ENCODE assay signal across 8 mouse cellular contexts in genomic region chr7:44350957-44351711, GRCm38 (mm10). TPM values are rescaled to one million over a fixed set of nuclear protein-coding genes. Genes with fewer than 3 reads are reported as not detected.
DNase-seq lines count a peak whose midpoint lies in the region; ATAC-seq and TF ChIP-seq lines count a peak whose summit lies in the region.

No protein-coding gene starts in this region.

- peaks cover 9% of the 10 kb centered on the region for H3K4me1 ChIP-seq in G1E (ENCODE audit: insufficient read depth, low read depth, low read length)
- H3K4me1 ChIP-seq in forebrain, embryonic 14.5 days (ENCODE audit: control insufficient read depth, insufficient read depth, low read length), result peaks cover 7% of the 10 kb centered on the region
- H3K4me1 ChIP-seq in lung, embryonic 14.5 days (ENCODE audit: insufficient read depth), result no peaks in the 10 kb centered on the region

- no peaks in the 10 kb centered on the region for H3K36me3 ChIP-seq in G1E (replicated peaks)
- H3K36me3 ChIP-seq in forebrain, embryonic 14.5 days (ENCODE audit: control insufficient read depth, insufficient read depth, low read length), result peaks cover 26% of the 10 kb centered on the region
- H3K36me3 ChIP-seq in lung, embryonic 14.5 days (ENCODE audit: insufficient read depth), result no peaks in the 10 kb centered on the region

- H3K4me3 ChIP-seq in G1E (ENCODE audit: low read depth, low read length), result no peak overlapping the region
- peak overlapping the region; percentile 11; the same call in 1 of the 2 replicates for H3K4me3 ChIP-seq in forebrain, embryonic 14.5 days (ENCODE audit: low read depth, low read length)
- H3K4me3 ChIP-seq in lung, embryonic 14.5 days (ENCODE audit: low read depth, low read length), result peak overlapping the region; percentile 18

- 0 out of 2 replicates have a peak, but pooled peaks have one; percentile 34 for ATAC-seq in G1E (ENCODE audit: extremely low read depth, insufficient number of reproducible peaks, low FRiP score, poor library complexity, severe bottlenecking)
- peak; percentile 68 for ATAC-seq in forebrain, embryonic 14.5 days
- peak; percentile 66 for ATAC-seq in lung, embryonic 14.5 days (ENCODE audit: insufficient read depth)
- ATAC-seq in neutrophil, adult 5-6 weeks (ENCODE audit: extremely low read depth, insufficient number of reproducible peaks, low FRiP score, poor library complexity, severe bottlenecking), result peak; percentile 63

- WGBS in forebrain, embryonic 14.5 days, result 2% methylated on average over 25 of the region's 25 CpGs
- whole genome bisulfite sequencing in lung, embryonic 14.5 days, result 1% methylated on average over 25 of the region's 25 CpGs

- peak; percentile 58; the same call in 1 of the 2 replicates for TF ChIP-seq CTCF in G1E (IDR thresholded peaks at IDR 0.05; ENCODE audit: low read depth, low read length)
- TF ChIP-seq CTCF in lung, embryonic 14.5 days (IDR thresholded peaks at IDR 0.05; ENCODE audit: low read depth), result peak; percentile 94

- H3K27me3 ChIP-seq in G1E (ENCODE audit: insufficient read depth, low read length), result peaks cover 24% of the 10 kb centered on the region
- H3K27me3 ChIP-seq in forebrain, embryonic 14.5 days (replicated peaks; ENCODE audit: control insufficient read depth, insufficient read depth, low read length), result peaks cover 59% of the 10 kb centered on the region
- H3K27me3 ChIP-seq in lung, embryonic 14.5 days (ENCODE audit: insufficient read depth, low read length), result peaks cover 58% of the 10 kb centered on the region

- DNase-seq in G1E (ENCODE audit: low spot score), result peak; percentile 74
- DNase-seq in c-Kit-positive CD71-positive TER-119-positive erythroid progenitor cells, embryonic 14.5 days (ENCODE audit: low spot score), result peak; percentile 77
- peak; percentile 96 for DNase-seq in forebrain, embryonic 14.5 days (ENCODE audit: low spot score)
- peak; percentile 67 to 73 for DNase-seq in heart, postnatal 36 days
- DNase-seq in layer of hippocampus, adult 11-12 months (ENCODE audit: low spot score), result peak; percentile 90
- DNase-seq in lung, embryonic 14.5 days, result peak; percentile 96
- DNase-seq in testis, postnatal 14 days (ENCODE audit: low spot score), result peak; percentile 76

- H3K4me2 ChIP-seq in forebrain, embryonic 14.5 days (ENCODE audit: low read length), result peak overlapping the region; percentile 52
- H3K4me2 ChIP-seq in lung, embryonic 14.5 days, result peak overlapping the region; percentile 55

- H3K27ac ChIP-seq in forebrain, embryonic 14.5 days (ENCODE audit: low read depth, low read length), result no peak overlapping the region
- peak overlapping the region; percentile 27; the same call in 1 of the 2 replicates for H3K27ac ChIP-seq in lung, embryonic 14.5 days (ENCODE audit: low read depth)

- intact Hi-C loops in heart, postnatal 36 days (cut with DNase I), result loop anchor here (1.0 to 10.0 kb wide), 2 partner anchors 46 to 89 kb away; partner anchors contain the start of gene Clec11a

- peaks cover 11% of the 10 kb centered on the region for H3K9me3 ChIP-seq in G1E (replicated peaks)
- H3K9me3 ChIP-seq in forebrain, embryonic 14.5 days (replicated peaks; ENCODE audit: control insufficient read depth, low read length), result no peaks in the 10 kb centered on the region
- no peaks in the 10 kb centered on the region for H3K9me3 ChIP-seq in lung, embryonic 14.5 days (ENCODE audit: low read depth, low read length)

- H3K9ac ChIP-seq in forebrain, embryonic 14.5 days (ENCODE audit: low read length), result peak overlapping the region; percentile 48
- peak overlapping the region; percentile 4; the same call in 1 of the 2 replicates for H3K9ac ChIP-seq in lung, embryonic 14.5 days

RNA-seq across cellular contexts. Expression of gene Syt3, which starts 32.8 kb away (rescaled TPM):
- not detected in 2 replicates for total RNA-seq in G1E (2014; fragmentation: Nextera tagmentation)
- total RNA-seq in G1E (2017), result not detected in 2 replicates
- polyA plus RNA-seq in G1E (2012), result 0.02 TPM in 1 of 2 replicates, not detected in the other
- polyA plus RNA-seq in forebrain, embryonic 14.5 days (2014; fragmentation: Nextera tagmentation; extraction: Ambion mirVana), result 19.0 and 25.3 TPM in 2 replicates
- 1 to 10 TPM; 1.7 to 3.4 TPM for total RNA-seq in heart, postnatal 36 days (2021)
- polyA plus RNA-seq in lung, embryonic 14.5 days (2014; fragmentation: Nextera tagmentation; extraction: Ambion mirVana), result 2.0 and 2.9 TPM in 2 replicates
- total RNA-seq in neutrophil, adult 5-6 weeks (2017), result not detected in 2 replicates

RNA-seq across cellular contexts. Expression of gene 1700008O03Rik, which starts 34.5 kb away (rescaled TPM):
- total RNA-seq in G1E (2014; fragmentation: Nextera tagmentation) (2.5 TPM in 1 of 2 replicates, not detected in the other), G1E (2017) (0.11 and 0.41 TPM in 2 replicates)
- polyA plus RNA-seq in G1E (2012), result 0.49 and 0.61 TPM in 2 replicates
- polyA plus RNA-seq in forebrain, embryonic 14.5 days (2014; fragmentation: Nextera tagmentation; extraction: Ambion mirVana), result 0.63 and 0.86 TPM in 2 replicates
- under 1 TPM in 1 of 2 experiments, not detected in 1; 0.68 TPM for total RNA-seq in heart, postnatal 36 days (2021)
- 0.71 and 1.2 TPM in 2 replicates for polyA plus RNA-seq in lung, embryonic 14.5 days (2014; fragmentation: Nextera tagmentation; extraction: Ambion mirVana)
- not detected in 2 replicates for total RNA-seq in neutrophil, adult 5-6 weeks (2017)

RNA-seq across cellular contexts. Expression of gene Shank1, which starts 41.1 kb away (rescaled TPM):
- total RNA-seq in G1E (2014; fragmentation: Nextera tagmentation) (0.08 TPM in 1 of 2 replicates, not detected in the other), G1E (2017) (under 0.01 and 0.11 TPM in 2 replicates)
- 0.13 and 0.20 TPM in 2 replicates for polyA plus RNA-seq in G1E (2012)
- 9.5 and 15.1 TPM in 2 replicates for polyA plus RNA-seq in forebrain, embryonic 14.5 days (2014; fragmentation: Nextera tagmentation; extraction: Ambion mirVana)
- total RNA-seq in heart, postnatal 36 days (2021), result 1 to 10 TPM in 1 of 2 experiments, under 1 TPM in 1; 1.00 to 1.5 TPM
- 1.3 and 1.6 TPM in 2 replicates for polyA plus RNA-seq in lung, embryonic 14.5 days (2014; fragmentation: Nextera tagmentation; extraction: Ambion mirVana)
- total RNA-seq in neutrophil, adult 5-6 weeks (2017), result 2.1 and 5.9 TPM in 2 replicates

RNA-seq across cellular contexts. Expression of gene Clec11a, which starts 44.4 kb away (rescaled TPM):
- total RNA-seq in G1E (2014; fragmentation: Nextera tagmentation) (3.1 and 5.3 TPM in 2 replicates), G1E (2017) (2.6 and 3.3 TPM in 2 replicates)
- 1.8 and 2.2 TPM in 2 replicates for polyA plus RNA-seq in G1E (2012)
- 3.7 and 4.5 TPM in 2 replicates for polyA plus RNA-seq in forebrain, embryonic 14.5 days (2014; fragmentation: Nextera tagmentation; extraction: Ambion mirVana)
- under 1 TPM; 0.75 to 0.84 TPM for total RNA-seq in heart, postnatal 36 days (2021)
- 1.8 TPM in 2 replicates for polyA plus RNA-seq in lung, embryonic 14.5 days (2014; fragmentation: Nextera tagmentation; extraction: Ambion mirVana)
- 3.3 and 4.3 TPM in 2 replicates for total RNA-seq in neutrophil, adult 5-6 weeks (2017)
